Mouse (Mus musculus) frontal cortex, adult 2 months (tissue): ENCODE data around the gene C1ql1. TPM values are rescaled to one million over a fixed set of nuclear protein-coding genes. Genes with fewer than 3 reads are reported as not detected.

Experiments used
- DNase-seq, 2 experiments: peaks; one replicate each; pipeline ENCODE4 v3.0.0; 2022; ENCODE audit warnings: low spot score in 1 of 2; ENCODE audit errors: extremely low spot score in 1 of 2
- polyA plus RNA-seq: library from polyadenylated mRNA; depleted of rRNA; stranded (reverse); fragments of >200 nt; gene quantifications from 2 replicates; pipeline ENCODE4 v1.2.3, GENCODE M21; 2012

The C1ql1 gene
- polyA plus RNA-seq, 1 experiment: 24.4 TPM

GRCm38 (mm10) chr11:102958870-102959269 is 12.4 kb upstream of the C1ql1 start:
- DNase-seq: no peak

- DNase-seq: no peak
Measured at GRCm38 (mm10) chr11:102958431-102958830, 11.9 kb upstream of the C1ql1 start.

- DNase-seq: no peak
Measured at GRCm38 (mm10) chr11:102957692-102958091, 11.2 kb upstream of the C1ql1 start.

GRCm38 (mm10) chr11:102956962-102957614 is 10.6 kb upstream of the C1ql1 start:
- no peak for DNase-seq

- DNase-seq: no peak
Measured at GRCm38 (mm10) chr11:102952922-102953321, 6.4 kb upstream of the C1ql1 start.

DNA sequence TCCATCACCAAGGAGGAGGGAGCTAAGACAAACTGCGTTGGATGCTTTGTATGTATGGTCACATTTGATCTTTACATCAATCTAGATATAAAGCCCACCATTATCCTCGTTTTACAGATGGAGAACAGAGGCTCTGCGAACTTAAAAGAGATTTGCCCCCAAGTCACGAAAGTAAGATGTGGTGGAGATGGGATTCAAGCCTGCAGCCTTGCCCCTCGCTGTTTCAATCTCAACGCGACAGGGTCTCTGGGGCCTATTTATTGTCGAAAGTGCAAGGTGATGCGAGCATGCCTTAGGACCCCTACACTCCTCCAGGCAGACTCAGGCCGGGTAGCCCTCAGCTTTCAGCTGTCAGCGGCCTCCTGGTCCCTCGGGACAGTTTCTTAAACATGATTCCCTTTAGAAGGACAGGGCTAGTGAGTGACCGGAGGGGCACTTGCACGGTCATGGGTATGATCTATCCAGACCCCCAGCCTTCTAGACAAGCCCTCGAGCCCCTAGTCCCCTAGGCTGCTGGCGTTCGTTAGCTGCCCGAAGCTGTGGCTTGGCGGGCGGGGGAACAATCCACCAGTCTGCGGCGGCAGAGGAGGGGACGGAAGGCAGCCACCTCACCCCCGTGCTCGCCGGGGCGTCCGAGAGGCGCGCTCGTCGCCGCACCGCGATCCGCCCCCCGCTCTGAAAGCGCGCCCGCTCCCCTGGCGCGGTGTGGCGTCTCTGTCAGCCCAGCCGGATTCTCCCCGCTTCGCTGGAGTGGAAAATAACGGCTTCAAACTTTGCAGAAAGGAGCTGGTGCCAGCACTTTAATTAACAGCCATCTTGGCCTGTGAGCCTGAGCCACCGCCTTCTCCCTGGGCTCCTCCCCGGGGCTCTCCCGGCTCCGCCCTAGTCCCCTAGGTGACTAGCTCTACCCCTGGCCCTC is 1.8 kb upstream of the C1ql1 start:
- DNase-seq: peak in 1 of 2 experiments; percentile 53

GRCm38 (mm10) chr11:102946992-102947343 is 480 bp upstream of the C1ql1 start:
- no peak for DNase-seq

DNA sequence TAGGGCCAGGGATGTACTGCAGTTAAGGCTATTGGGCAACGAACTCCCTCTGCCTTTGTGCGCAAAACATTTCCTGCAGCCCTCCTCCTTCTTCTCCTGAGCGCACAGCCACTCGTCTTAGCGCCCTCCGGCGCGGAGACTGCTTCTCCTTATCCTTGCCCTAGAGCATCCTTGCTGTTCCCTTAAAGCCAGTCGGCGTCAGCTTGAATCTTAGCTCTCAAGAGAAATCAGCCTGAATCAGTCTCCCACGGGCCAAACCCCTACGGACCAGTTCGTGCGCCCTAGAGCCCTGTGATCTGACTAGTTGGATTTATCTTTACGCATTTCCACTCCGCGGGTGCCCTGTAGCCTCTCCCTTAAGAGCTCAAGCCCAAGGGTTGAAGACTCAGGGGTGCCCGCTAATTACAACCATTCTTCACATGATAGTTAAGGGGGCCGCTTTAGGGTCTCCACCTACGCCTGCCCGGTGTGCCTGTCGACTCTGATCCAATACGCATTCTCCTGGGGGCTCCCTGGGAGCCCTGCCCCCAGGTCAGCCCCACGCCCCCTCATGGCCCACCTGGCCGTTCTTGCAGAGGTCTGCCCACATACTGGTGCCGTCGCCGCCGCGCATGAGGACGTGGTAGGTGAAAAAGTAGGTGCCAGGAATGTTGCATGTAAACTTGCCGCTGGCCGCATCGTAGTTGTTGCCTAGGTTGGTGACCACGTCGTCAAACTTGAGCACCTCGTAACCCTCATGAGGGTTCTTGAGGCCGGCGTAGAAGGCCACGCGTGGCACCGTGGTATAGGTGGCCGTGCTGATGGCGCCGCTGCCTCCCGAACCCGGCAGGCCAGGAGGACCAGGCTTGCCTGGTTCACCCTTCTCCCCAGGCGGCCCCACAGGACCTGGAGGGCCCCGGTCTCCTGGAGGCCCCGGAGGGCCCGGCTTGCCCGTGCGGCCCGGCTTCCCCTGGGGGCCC is 903 bp downstream of the C1ql1 start:
- no peak for DNase-seq

DNA sequence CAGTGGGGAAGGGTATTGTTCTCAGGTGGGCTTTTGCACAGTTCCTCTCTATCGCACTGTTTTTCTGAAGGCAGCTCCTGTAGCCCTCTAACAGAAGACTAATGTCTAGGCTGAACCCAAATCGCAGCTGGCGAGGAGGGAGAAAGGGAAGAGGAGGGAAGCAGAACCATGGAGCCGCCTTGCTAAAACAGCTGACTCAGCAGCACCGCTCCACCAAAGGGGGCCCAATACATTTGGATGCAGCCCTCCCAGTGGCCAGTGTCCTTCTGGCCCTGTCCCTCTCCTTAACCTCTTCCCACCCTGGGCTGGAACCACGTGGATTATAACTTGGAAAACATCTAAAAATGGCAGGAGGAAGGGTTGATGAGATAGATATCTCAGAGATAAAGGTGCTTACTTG is 5.3 kb downstream of the C1ql1 start:
- DNase-seq: no peak

DNA sequence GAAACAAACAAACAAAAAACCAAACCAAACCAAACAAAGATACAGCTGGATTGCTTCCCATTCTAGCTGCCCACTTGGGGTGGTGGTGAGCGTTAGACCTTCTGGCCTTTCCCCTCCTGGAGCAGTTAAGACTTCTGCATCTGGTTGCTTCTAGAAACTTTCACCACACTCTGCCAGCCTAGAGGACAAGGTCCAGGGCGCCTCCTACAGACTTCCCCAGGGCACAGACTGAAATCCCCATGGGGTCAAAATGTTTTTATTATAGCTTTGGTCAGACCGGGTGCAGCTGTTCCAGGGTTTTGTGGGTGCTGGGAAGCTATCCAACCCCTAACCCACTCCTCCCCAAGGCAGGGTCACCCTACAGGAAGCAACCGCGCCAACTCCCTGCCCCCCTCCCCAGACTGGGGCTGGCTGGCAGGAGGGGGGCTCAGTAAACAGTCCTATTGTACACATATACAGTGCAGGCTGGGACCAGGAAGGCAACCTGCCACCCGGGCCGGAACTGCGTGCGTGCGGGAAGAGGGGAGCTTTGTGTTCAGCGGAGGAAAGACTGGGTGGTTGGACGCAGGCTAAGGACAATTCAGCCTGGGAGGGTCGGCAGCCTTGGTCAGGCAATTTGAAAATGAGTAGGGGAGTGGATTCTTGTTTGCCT is 7.3 kb downstream of the C1ql1 start:
- DNase-seq: no peak

DNA sequence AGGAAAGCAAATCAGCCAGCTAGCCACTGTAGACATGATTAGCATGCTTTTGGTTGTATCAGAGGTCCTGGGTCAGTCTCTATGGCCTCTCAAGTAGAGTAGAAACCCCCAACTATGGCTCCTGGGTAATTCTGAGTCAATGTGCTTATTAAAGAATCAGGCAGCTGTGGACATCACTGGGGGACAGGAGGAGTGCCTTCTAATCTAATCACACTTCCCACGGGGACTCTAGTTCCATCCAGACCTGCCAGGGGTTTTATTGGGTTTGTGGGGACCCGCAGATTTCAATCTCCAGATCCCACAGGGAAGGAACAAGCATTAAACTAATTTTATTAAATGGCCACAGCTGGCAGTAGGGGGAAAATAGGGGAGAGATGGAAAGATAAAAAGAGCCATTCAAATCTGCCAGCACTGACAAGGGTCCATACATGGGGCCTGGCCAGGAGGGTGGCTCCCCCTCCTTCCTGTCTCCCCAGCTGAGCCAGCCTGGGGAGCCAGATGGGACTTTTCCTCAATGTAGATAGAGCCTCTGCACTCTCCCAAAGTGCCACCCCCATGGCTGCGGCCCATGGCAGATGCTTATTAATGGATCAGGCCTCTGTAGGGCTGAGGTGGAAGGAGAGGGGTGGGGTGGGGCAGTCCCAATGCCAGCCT is 8.8 kb downstream of the C1ql1 start:
- no peak for DNase-seq

- no peak for DNase-seq
Measured at GRCm38 (mm10) chr11:102936272-102936671, 10.2 kb downstream of the C1ql1 start.

- no peak for DNase-seq
Measured at GRCm38 (mm10) chr11:102930672-102931071, 15.8 kb downstream of the C1ql1 start.

DNA sequence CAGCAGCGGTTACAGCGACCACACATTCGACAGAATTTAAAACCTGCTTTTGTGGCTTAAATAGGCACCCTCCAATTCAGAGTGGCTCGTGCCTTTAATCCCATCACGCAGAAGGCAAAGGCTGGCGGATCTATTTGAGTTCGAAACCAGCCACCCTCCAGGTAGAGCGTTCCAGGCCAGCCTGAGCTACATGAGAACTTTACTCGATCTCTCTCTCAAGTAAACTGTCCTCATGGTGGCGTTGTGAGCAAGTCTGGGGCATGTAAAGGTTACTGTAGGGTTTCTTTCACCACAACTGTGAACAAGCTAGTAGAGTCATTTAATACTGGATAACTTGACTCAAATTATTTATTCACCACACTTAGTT is 21.2 kb downstream of the C1ql1 start:
- DNase-seq: no peak

DNA sequence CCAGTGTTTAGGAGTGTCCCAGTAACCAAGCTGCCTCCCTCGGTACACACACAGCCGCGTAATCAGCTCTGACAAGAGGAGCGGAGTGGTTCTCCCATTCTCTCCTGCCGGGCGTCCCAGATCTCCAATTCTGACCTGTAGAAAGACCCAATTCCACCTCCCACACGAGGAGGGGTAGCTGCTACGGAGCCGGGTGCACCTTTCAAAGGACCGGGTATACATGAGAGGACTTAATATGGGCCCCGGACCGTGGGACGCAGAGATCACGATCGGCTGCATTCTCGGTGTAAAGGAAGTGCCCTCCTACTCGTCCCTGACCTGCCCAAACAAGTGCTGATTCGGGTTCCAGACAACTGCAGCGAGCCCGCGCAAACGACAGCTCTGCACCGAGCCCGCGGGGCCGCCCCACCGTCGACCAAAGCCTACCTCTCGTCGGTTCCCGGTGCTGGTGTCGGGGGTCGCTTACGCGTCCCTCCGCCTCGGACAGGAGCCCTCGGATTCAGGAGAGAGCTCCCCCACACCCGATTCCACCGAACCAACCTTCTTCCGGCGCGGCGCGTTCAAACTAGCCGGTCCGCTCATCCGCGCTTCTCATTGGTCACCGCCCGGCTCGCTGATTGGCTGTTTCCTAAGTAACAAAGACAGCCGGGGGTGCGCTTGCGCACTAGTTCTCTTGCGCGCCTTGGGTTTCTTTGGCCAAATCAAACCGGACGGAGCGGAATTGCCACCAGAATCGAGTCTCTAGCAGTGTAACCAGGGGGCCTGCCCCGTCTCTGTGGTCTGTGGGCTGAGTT is 21.7 kb downstream of the C1ql1 start, which contains the start of gene Kif18b:
TSS of gene Kif18b (minus strand) at position 568 of the 794 bp plus-strand sequence.
- peak; percentile 89 to 95 for DNase-seq

DNA sequence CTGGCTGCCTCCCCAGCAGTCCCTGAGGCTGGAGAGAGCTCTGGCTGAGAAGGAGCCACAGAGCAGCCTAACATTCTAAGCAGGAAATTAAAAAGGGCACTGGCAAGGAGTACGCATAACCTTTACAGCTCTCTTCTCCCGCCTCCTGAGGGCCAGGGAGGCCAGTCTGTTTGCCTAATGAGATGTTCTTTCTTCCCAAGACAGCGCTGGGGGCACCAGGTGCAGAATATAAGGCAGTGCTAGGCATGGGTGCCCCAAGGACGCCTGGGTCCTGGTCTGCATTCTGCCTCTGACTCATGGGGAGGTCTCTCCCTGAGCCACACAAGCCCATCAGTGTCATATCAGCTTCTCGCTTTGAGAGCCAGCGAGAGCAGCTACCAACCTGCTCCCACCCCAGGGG is 25.0 kb downstream of the C1ql1 start:
- DNase-seq: no peak

- no peak for DNase-seq
Measured at GRCm38 (mm10) chr11:102918077-102918476, 28.4 kb downstream of the C1ql1 start.

DNA sequence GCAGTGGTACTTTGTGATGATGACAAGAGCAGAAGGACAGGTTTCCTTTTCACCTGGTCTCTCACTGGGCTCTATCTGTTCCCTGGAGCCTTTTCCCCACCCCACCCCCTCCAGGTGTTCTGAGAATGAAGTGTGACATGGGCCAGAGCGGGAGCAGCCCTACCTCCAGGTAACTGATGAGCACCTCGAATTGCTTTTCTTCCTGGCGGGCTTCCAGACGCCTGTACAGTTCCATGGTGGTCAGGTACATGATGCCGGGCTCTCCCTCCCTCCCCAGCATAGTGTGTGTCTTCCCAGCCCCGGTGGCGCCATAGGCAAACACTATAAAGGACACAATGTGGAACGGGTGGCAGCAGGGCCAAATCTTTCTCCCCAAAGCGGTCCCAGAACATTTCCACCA is 31.1 kb downstream of the C1ql1 start:
- DNase-seq: no peak

DNA sequence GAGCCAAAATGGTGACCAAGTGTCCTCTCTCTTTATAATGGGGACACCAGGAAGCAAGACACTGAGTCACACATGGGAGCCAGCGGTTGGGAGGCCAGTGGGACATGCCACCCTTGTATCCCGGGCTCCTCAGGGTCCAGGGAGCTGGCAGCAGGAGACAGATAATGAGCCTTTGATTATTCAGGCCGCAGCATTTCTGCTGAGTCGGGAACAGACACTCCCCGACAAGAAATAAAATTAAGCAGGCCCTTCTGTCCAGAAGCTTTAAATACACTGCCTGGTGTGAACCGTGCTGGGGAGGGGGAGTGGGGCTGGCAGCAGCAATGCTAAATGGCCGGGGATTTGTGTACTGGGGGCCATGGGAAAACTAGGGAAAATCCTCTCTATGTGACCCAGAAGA is 35.1 kb downstream of the C1ql1 start:
- no peak for DNase-seq
